9 mouse cellular contexts compared by ENCODE assay signal in the genomic region with DNA sequence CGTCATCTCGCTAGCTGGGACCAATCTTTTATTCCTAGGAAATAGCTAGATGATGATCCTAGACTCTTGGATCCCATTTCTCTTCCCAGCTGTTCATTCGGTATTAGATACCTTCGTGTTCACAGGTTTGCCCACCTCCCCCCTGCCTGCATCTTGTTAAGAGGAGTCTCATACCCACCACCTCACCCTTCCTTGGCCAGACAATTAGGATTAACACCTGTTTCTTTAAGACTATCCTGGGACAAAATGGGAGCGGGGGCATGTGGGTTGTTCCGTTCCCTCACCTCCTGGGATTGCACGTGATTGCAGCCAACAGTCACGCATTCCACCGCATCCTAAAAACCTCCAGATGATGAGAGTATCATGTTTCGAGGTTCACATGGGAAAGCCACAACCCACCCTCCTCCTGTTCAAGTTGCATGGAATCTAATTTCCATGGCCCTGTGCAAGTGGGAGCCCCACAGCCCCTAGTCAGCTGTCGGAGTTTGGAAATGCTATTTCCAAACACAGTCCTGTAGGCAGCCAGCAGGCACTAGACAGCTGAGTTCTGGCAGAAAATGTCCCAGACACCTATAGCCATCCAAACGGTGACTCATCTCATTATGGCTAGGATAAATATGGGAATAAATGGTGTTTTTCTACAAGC. TPM values are rescaled to one million over a fixed set of nuclear protein-coding genes. Genes with fewer than 3 reads are reported as not detected.
DNase-seq lines count a peak whose midpoint lies in the region; ATAC-seq and TF ChIP-seq lines count a peak whose summit lies in the region.
"Had no signal": no experiment of that assay in that cellular context is flagged by ENCODE, and none has a peak within 500 bp of the region (broad histone marks: within the 10 kb centered on the region; RNA-seq: fewer than 3 reads in every experiment).

No protein-coding gene starts in this region.

- no peaks in the 10 kb centered on the region for H3K27me3 ChIP-seq in myocyte (ENCODE audit: control insufficient read depth, insufficient read depth, insufficient read length)
- H3K27me3 ChIP-seq: Patski had no signal

- no peak overlapping the region for H3ac ChIP-seq in myocyte (ENCODE audit: control insufficient read depth, insufficient read length)

- ATAC-seq in granulocyte monocyte progenitor cell, adult 5-6 weeks (replicated peaks; ENCODE audit: poor library complexity, severe bottlenecking), result no peak
- ATAC-seq: Patski had no signal

- peak overlapping the region; percentile 66 for H3K4me2 ChIP-seq in myocyte (ENCODE audit: low read depth)

- no peak for TF ChIP-seq CTCF in lung, adult 2 months (IDR thresholded peaks at IDR 0.05; ENCODE audit: insufficient read depth, low read length)

- TF ChIP-seq POLR2A in lung, adult 2 months (IDR thresholded peaks at IDR 0.05; ENCODE audit: borderline replicate concordance, extremely low read depth, low read depth, low read length), result no peak
- TF ChIP-seq POLR2A in myocyte (IDR thresholded peaks at IDR 0.05; ENCODE audit: insufficient read length, low read depth), result no peak

- no peaks in the 10 kb centered on the region for H3K36me3 ChIP-seq in myocyte (ENCODE audit: control insufficient read depth, insufficient read depth)

- H3K4me1 ChIP-seq in lung, adult 2 months (ENCODE audit: control insufficient read depth, insufficient read depth, low read length), result no peaks in the 10 kb centered on the region

- peak; percentile 31 to 50 for DNase-seq in lung, adult 18-20 months
- DNase-seq in lung, adult 2 months, result no peak
- peak; percentile 58 for DNase-seq in gastrocnemius, adult 18-20 months (ENCODE audit: low spot score)
- peak; percentile 57 to 86 for DNase-seq in layer of hippocampus, postnatal 14 days (ENCODE audit: low spot score in 2 of 2)
- DNase-seq in adrenal gland, adult 8-10 months, result no peak
- DNase-seq in thymus, postnatal 36 days, result no peak

- no peaks in the 10 kb centered on the region for H3K79me2 ChIP-seq in myocyte (ENCODE audit: control insufficient read depth, insufficient read depth)

- H3K4me3 ChIP-seq in lung, adult 2 months (replicated peaks; ENCODE audit: extremely low read depth, low read depth, low read length), result no peak overlapping the region
- no peak overlapping the region for H3K4me3 ChIP-seq in myocyte

- WGBS in lung, adult 2 months, result 62% methylated on average over 12 of the region's 12 CpGs

TF ChIP-seq in myocyte, 11 proteins besides CTCF, POLR2A, EP300 and RAD21:
- TF ChIP-seq TCF3 (IDR thresholded peaks at IDR 0.05; ENCODE audit: insufficient read length, low read depth), result no peak
- peak; percentile 83 for TF ChIP-seq CEBPB (IDR thresholded peaks at IDR 0.05; ENCODE audit: insufficient read depth, poor library complexity, severe bottlenecking)
- no peak for TF ChIP-seq REST (IDR thresholded peaks at IDR 0.05; ENCODE audit: insufficient read depth, insufficient read length)
- TF ChIP-seq POLR2AphosphoS2 (IDR thresholded peaks at IDR 0.05; ENCODE audit: insufficient read length, low read depth), result no peak
- TF ChIP-seq TCF12 (IDR thresholded peaks at IDR 0.05; ENCODE audit: insufficient read depth, poor library complexity, severe bottlenecking), result peak; percentile 68
- peak in 2 of 3 experiments; percentile 69 to 72 for TF ChIP-seq MYOD1 (IDR thresholded peaks at IDR 0.05; ENCODE audit: control insufficient read depth in 1 of 3, insufficient read length in 2 of 3, low read depth in 2 of 3)
- TF ChIP-seq MYOG (IDR thresholded peaks at IDR 0.05; ENCODE audit: control insufficient read depth in 1 of 3, insufficient read depth in 1 of 3, insufficient read length in 2 of 3, low read depth in 2 of 3), result peak; percentile 42 to 83 (median 43)
- TF ChIP-seq MAX (IDR thresholded peaks at IDR 0.05; ENCODE audit: low read depth), result no peak
- no peak for TF ChIP-seq USF1 (IDR thresholded peaks at IDR 0.05; ENCODE audit: low read depth)
- no peak for TF ChIP-seq E2F4 (IDR thresholded peaks at IDR 0.05; ENCODE audit: insufficient read depth)

RNA-seq across cellular contexts. Expression of a gene that starts 28.0 kb away (rescaled TPM):
- 1.7 and 2.2 TPM in 2 replicates for polyA plus RNA-seq in lung, adult 2 months (2012; rRNA removed)
- under 1 TPM; 0.32 to 0.66 TPM for total RNA-seq in gastrocnemius, adult 18-20 months (2021)
- total RNA-seq in layer of hippocampus, postnatal 14 days (2021), result 1 to 10 TPM; 1.9 TPM
- 2.2 TPM for polyA plus RNA-seq in myocyte (2012; fragmentation: generic; extraction: Trizol)
- total RNA-seq in adrenal gland, adult 8-10 months (2022), result under 1 TPM; 0.18 to 0.90 (median 0.61) TPM
- not detected in 2 replicates for total RNA-seq in granulocyte monocyte progenitor cell, adult 5-6 weeks (2014; fragmentation: Nextera tagmentation)
- total RNA-seq in granulocyte monocyte progenitor cell, adult 5-6 weeks (2017), result not detected in 2 replicates

Comparison
In these comparisons a context has a peak if more than half of its experiments do, and no peak if none do; other contexts are left out.
1. DNase-seq: peak in lung, adult 18-20 months (2 of 2), gastrocnemius, adult 18-20 months (single experiment) and layer of hippocampus, postnatal 14 days (2 of 2); none in lung, adult 2 months (single experiment), adrenal gland, adult 8-10 months (single experiment) and thymus, postnatal 36 days (0 of 2).